Mouse (Mus musculus): ENCODE measurements around the gene Elp5.

DNA sequence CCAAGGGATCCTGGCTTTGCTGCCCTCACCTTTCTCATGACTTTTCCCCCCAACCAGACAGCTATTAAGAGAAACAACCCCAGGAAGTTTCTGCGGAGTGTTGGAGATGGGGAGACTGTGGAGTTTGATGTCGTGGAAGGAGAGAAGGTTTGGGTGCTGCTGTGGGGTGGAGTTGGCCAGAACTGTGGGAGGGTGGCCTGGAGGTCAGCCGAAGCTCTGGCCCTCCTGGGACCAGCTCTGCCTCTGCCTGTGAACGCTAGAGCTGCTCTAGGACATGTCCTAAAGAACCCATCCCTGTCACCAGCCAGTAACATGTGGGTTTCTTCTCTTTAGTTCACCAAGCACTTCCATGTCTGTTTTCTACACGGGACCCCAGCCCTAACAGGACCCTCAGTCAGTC lies 43.1 kb downstream of the Elp5 start:
- TF ChIP-seq POLR2A (IDR thresholded peaks at IDR 0.05; ENCODE audit: low read depth, low read length): no peak
- no peak for TF ChIP-seq USF1 (IDR thresholded peaks at IDR 0.05; ENCODE audit: low read depth, low read length)
- TF ChIP-seq CTCF (conservative IDR thresholded peaks at IDR 0.05 in 1 of 2, IDR thresholded peaks at IDR 0.05 in 1 of 2; ENCODE audit: low read depth in 2 of 2, low read length in 2 of 2): no peak
- TF ChIP-seq EP300 (IDR thresholded peaks at IDR 0.05; ENCODE audit: low read length): no peak
- no peak for TF ChIP-seq RAD21 (IDR thresholded peaks at IDR 0.05; ENCODE audit: low read depth, low read length)
- no peak for TF ChIP-seq PAX5 (IDR thresholded peaks at IDR 0.05; ENCODE audit: low read length)
- no peak for TF ChIP-seq ZMIZ1 (IDR thresholded peaks at IDR 0.05; ENCODE audit: low read depth, low read length)
- no peak for TF ChIP-seq RCOR1 (conservative IDR thresholded peaks at IDR 0.05; ENCODE audit: low read depth, low read length)
- no peak for TF ChIP-seq POLR2AphosphoS2 (IDR thresholded peaks at IDR 0.05; ENCODE audit: low read depth, low read length)
- no peak for TF ChIP-seq SMC3 (IDR thresholded peaks at IDR 0.05; ENCODE audit: low read depth, low read length)
- no peak for TF ChIP-seq ETS1 (conservative IDR thresholded peaks at IDR 0.05; ENCODE audit: low read depth, low read length)
- no peak for TF ChIP-seq MAX (IDR thresholded peaks at IDR 0.05; ENCODE audit: low read length)
- TF ChIP-seq MAFK (IDR thresholded peaks at IDR 0.05; ENCODE audit: insufficient replicate concordance, low read length): no peak
- no peak for TF ChIP-seq ZKSCAN1 (IDR thresholded peaks at IDR 0.05; ENCODE audit: borderline replicate concordance, low read depth, low read length)
